Mouse (Mus musculus): ENCODE measurements at regions not wholly inside any gene's neighbourhood (a gene's known extent, or its start where the extent isn't known, plus 50 kb on each side); places are given as distances from the start of the nearest gene placed in this dataset.

GRCm38 (mm10) chr2:103186751-103187260, 113.3 kb downstream of the Apip start:
- WGBS, result 65% methylated on average over 4 of the region's 4 CpGs
- DNase-seq (ENCODE audit: low spot score) (no peak), ATAC-seq (ENCODE audit: low read depth) (no peak)
- Histone ChIP-seq H3K36me3 (ENCODE audit: control insufficient read depth, insufficient read depth, low read length) (no peaks in the 10 kb centered on the region), H3K4me1 (ENCODE audit: control insufficient read depth, insufficient read depth, low read length) (no peaks in the 10 kb centered on the region), H3K27ac (replicated peaks; ENCODE audit: low read depth, low read length) (no peak overlapping the region), H3K4me3 (ENCODE audit: low read depth, low read length) (no peak overlapping the region), H3K27me3 (replicated peaks; ENCODE audit: control insufficient read depth, insufficient read depth, low read length) (no peaks in the 10 kb centered on the region), H3K9ac (ENCODE audit: low read depth, low read length) (no peak overlapping the region), H3K9me3 (ENCODE audit: control insufficient read depth, low read length) (no peaks in the 10 kb centered on the region), H3K4me2 (ENCODE audit: low read depth, low read length) (no peak overlapping the region)

- no peaks in the 10 kb centered on the region for H3K9me3 ChIP-seq (ENCODE audit: control insufficient read depth, low read length)
- H3K27ac ChIP-seq (replicated peaks; ENCODE audit: low read depth, low read length), result no peak overlapping the region
- ATAC-seq (ENCODE audit: low read depth) (no peak), DNase-seq (ENCODE audit: low spot score) (no peak)
- H3K36me3 ChIP-seq (ENCODE audit: control insufficient read depth, insufficient read depth, low read length), result no peaks in the 10 kb centered on the region
- H3K4me1 ChIP-seq (ENCODE audit: control insufficient read depth, insufficient read depth, low read length), result no peaks in the 10 kb centered on the region
- no peak overlapping the region for H3K4me3 ChIP-seq (ENCODE audit: low read depth, low read length)
- WGBS, result 76% methylated on average over 4 of the region's 4 CpGs
- no peak overlapping the region for H3K9ac ChIP-seq (ENCODE audit: low read depth, low read length)
- no peak overlapping the region for H3K4me2 ChIP-seq (ENCODE audit: low read depth, low read length)
- no peaks in the 10 kb centered on the region for H3K27me3 ChIP-seq (replicated peaks; ENCODE audit: control insufficient read depth, insufficient read depth, low read length)
These were observed 110.5 kb downstream of the Ehf start for GRCm38 (mm10) chr2:103192591-103192990.

GRCm38 (mm10) chr2:103200313-103200712, 102.8 kb downstream of the Ehf start:
- H3K4me1 ChIP-seq (ENCODE audit: control insufficient read depth, insufficient read depth, low read length), result no peaks in the 10 kb centered on the region
- H3K27me3 ChIP-seq (replicated peaks; ENCODE audit: control insufficient read depth, insufficient read depth, low read length), result no peaks in the 10 kb centered on the region
- no peaks in the 10 kb centered on the region for H3K9me3 ChIP-seq (ENCODE audit: control insufficient read depth, low read length)
- no peak overlapping the region for H3K4me2 ChIP-seq (ENCODE audit: low read depth, low read length)
- WGBS, result 76% methylated on average over 6 of the region's 6 CpGs
- no peak overlapping the region for H3K4me3 ChIP-seq (ENCODE audit: low read depth, low read length)
- no peak overlapping the region for H3K9ac ChIP-seq (ENCODE audit: low read depth, low read length)
- peak; percentile 70 for ATAC-seq (ENCODE audit: low read depth)
- DNase-seq (ENCODE audit: low spot score), result no peak
- H3K27ac ChIP-seq (replicated peaks; ENCODE audit: low read depth, low read length), result no peak overlapping the region
- no peaks in the 10 kb centered on the region for H3K36me3 ChIP-seq (ENCODE audit: control insufficient read depth, insufficient read depth, low read length)

GRCm38 (mm10) chr2:103205046-103205445, 98.0 kb downstream of the Ehf start:
- no peak for ATAC-seq (ENCODE audit: low read depth)

GRCm38 (mm10) chr2:103208370-103208769, 94.7 kb downstream of the Ehf start:
- WGBS, result 96% methylated on average over 5 of the region's 5 CpGs
- Histone ChIP-seq H3K27me3 (replicated peaks; ENCODE audit: control insufficient read depth, insufficient read depth, low read length) (no peaks in the 10 kb centered on the region), H3K4me2 (ENCODE audit: low read depth, low read length) (no peak overlapping the region), H3K4me3 (ENCODE audit: low read depth, low read length) (no peak overlapping the region), H3K27ac (replicated peaks; ENCODE audit: low read depth, low read length) (no peak overlapping the region), H3K4me1 (ENCODE audit: control insufficient read depth, insufficient read depth, low read length) (0 out of 2 replicates have a peak, but pooled peaks cover 3% of the 10 kb centered on the region), H3K9ac (ENCODE audit: low read depth, low read length) (no peak overlapping the region), H3K9me3 (ENCODE audit: control insufficient read depth, low read length) (no peaks in the 10 kb centered on the region), H3K36me3 (ENCODE audit: control insufficient read depth, insufficient read depth, low read length) (no peaks in the 10 kb centered on the region)
- no peak for DNase-seq (ENCODE audit: low spot score)
- ATAC-seq (ENCODE audit: low read depth), result no peak

More at GRCm38 (mm10) chr2:103205046-103205445, 98.0 kb downstream of the Ehf start:
- 87% methylated on average over 8 of the region's 8 CpGs for WGBS
- Histone ChIP-seq H3K27me3 (replicated peaks; ENCODE audit: control insufficient read depth, insufficient read depth, low read length) (no peaks in the 10 kb centered on the region), H3K4me1 (ENCODE audit: control insufficient read depth, insufficient read depth, low read length) (no peaks in the 10 kb centered on the region), H3K4me3 (ENCODE audit: low read depth, low read length) (no peak overlapping the region), H3K4me2 (ENCODE audit: low read depth, low read length) (no peak overlapping the region), H3K9me3 (ENCODE audit: control insufficient read depth, low read length) (no peaks in the 10 kb centered on the region), H3K27ac (replicated peaks; ENCODE audit: low read depth, low read length) (no peak overlapping the region), H3K9ac (ENCODE audit: low read depth, low read length) (no peak overlapping the region), H3K36me3 (ENCODE audit: control insufficient read depth, insufficient read depth, low read length) (no peaks in the 10 kb centered on the region)
- no peak for DNase-seq (ENCODE audit: low spot score)

- Histone ChIP-seq H3K9ac (ENCODE audit: low read depth, low read length) (no peak overlapping the region), H3K9me3 (ENCODE audit: control insufficient read depth, low read length) (no peaks in the 10 kb centered on the region), H3K27ac (replicated peaks; ENCODE audit: low read depth, low read length) (0 out of 2 replicates have a peak overlapping the region, but pooled peaks have one; percentile 6), H3K4me1 (ENCODE audit: control insufficient read depth, insufficient read depth, low read length) (0 out of 2 replicates have a peak, but pooled peaks cover 3% of the 10 kb centered on the region), H3K4me2 (ENCODE audit: low read depth, low read length) (no peak overlapping the region), H3K36me3 (ENCODE audit: control insufficient read depth, insufficient read depth, low read length) (no peaks in the 10 kb centered on the region), H3K27me3 (replicated peaks; ENCODE audit: control insufficient read depth, insufficient read depth, low read length) (no peaks in the 10 kb centered on the region), H3K4me3 (ENCODE audit: low read depth, low read length) (no peak overlapping the region)
- DNase-seq (ENCODE audit: low spot score) (no peak), ATAC-seq (ENCODE audit: low read depth) (no peak)
- WGBS, result 65% methylated on average over 2 of the region's 2 CpGs
These were observed 94.0 kb downstream of the Ehf start for GRCm38 (mm10) chr2:103209056-103209455.

GRCm38 (mm10) chr2:103209512-103209981, 93.5 kb downstream of the Ehf start:
- H3K4me2 ChIP-seq (ENCODE audit: low read depth, low read length), result no peak overlapping the region
- 0 out of 2 replicates have a peak, but pooled peaks cover 3% of the 10 kb centered on the region for H3K4me1 ChIP-seq (ENCODE audit: control insufficient read depth, insufficient read depth, low read length)
- ATAC-seq (ENCODE audit: low read depth) (peak; percentile 72), DNase-seq (ENCODE audit: low spot score) (peak; percentile 63)
- 60% methylated on average over 6 of the region's 6 CpGs for WGBS
- H3K27me3 ChIP-seq (replicated peaks; ENCODE audit: control insufficient read depth, insufficient read depth, low read length), result no peaks in the 10 kb centered on the region
- H3K4me3 ChIP-seq (ENCODE audit: low read depth, low read length), result no peak overlapping the region
- H3K36me3 ChIP-seq (ENCODE audit: control insufficient read depth, insufficient read depth, low read length), result no peaks in the 10 kb centered on the region
- H3K9me3 ChIP-seq (ENCODE audit: control insufficient read depth, low read length), result no peaks in the 10 kb centered on the region
- H3K9ac ChIP-seq (ENCODE audit: low read depth, low read length), result no peak overlapping the region
- H3K27ac ChIP-seq (replicated peaks; ENCODE audit: low read depth, low read length), result no peak overlapping the region

GRCm38 (mm10) chr2:103211179-103211578, 91.9 kb downstream of the Ehf start:
- 0 out of 2 replicates have a peak, but pooled peaks cover 3% of the 10 kb centered on the region for H3K4me1 ChIP-seq (ENCODE audit: control insufficient read depth, insufficient read depth, low read length)
- no peaks in the 10 kb centered on the region for H3K36me3 ChIP-seq (ENCODE audit: control insufficient read depth, insufficient read depth, low read length)
- WGBS, result 54% methylated on average over 3 of the region's 3 CpGs
- H3K27me3 ChIP-seq (replicated peaks; ENCODE audit: control insufficient read depth, insufficient read depth, low read length), result no peaks in the 10 kb centered on the region
- no peak overlapping the region for H3K4me2 ChIP-seq (ENCODE audit: low read depth, low read length)
- H3K27ac ChIP-seq (replicated peaks; ENCODE audit: low read depth, low read length), result no peak overlapping the region
- DNase-seq (ENCODE audit: low spot score) (peak; percentile 68), ATAC-seq (ENCODE audit: low read depth) (peak; percentile 82; the same call in 1 of the 2 replicates)
- H3K4me3 ChIP-seq (ENCODE audit: low read depth, low read length), result no peak overlapping the region
- no peak overlapping the region for H3K9ac ChIP-seq (ENCODE audit: low read depth, low read length)
- H3K9me3 ChIP-seq (ENCODE audit: control insufficient read depth, low read length), result no peaks in the 10 kb centered on the region

Measured in embryonic facial prominence, embryonic 14.5 days (tissue).